Mouse (Mus musculus): Measurements from ENCODE around the gene ccdc198. TPM values are rescaled to one million over a fixed set of nuclear protein-coding genes. Genes with fewer than 3 reads are reported as not detected.
"Not testable (repeated sequence)": the region's sequence is repeated elsewhere in the genome, so short reads cannot be mapped to it uniquely, and the experiment has no call there.

Gene ccdc198
- polyA plus RNA-seq, 1 experiment from 2014 or later: 0.09 TPM

DNA sequence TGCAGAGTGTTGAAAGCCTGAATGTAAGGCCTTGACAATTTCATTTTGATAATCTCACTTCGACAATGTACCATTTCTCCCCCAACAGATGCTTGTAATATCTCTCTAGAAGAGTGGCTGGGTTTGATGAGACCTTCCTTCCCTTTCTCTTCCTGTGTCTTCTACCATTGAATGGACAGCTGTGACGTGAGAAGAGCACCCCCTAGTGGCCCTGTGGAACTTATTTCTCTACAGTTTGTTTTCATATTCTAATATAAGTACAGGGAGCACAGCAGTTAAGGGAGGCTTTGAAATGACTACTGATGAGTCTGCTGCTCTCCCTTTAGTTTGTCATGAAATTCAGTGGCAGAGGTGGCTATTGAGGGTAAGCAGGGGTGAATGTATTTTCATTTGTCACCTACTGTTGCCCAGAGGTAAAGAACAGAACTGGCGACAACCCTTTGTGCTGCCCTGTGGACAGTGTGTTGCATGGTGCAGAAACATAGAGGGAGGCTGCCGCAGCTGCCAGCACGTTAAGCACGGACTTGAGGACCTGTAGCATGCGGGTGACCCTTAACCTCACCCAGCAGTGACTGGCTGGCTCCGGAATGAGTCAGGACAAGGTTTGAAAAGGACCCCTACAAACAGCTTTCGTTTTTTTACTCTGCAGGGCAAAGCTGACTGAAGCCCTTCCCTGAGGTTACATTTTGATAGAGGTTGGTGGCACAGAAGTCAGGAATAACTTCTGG, 10.3 kb downstream of the ccdc198 start:
- Histone ChIP-seq H3K27ac (no peak overlapping the region), H3K27me3 (ENCODE audit: poor library complexity, severe bottlenecking) (no peaks in the 10 kb centered on the region), H3K9me3 (no peaks in the 10 kb centered on the region), H3K36me3 (replicated peaks) (no peaks in the 10 kb centered on the region), H3K4me3 (no peak overlapping the region), H3K4me1 (peaks cover 5% of the 10 kb centered on the region; the same call in 1 of the 2 replicates)
- 49% methylated on average over 9 of the region's 9 CpGs for WGBS
- peak; percentile 49 for DNase-seq (ENCODE audit: extremely low spot score, low spot score)

DNA sequence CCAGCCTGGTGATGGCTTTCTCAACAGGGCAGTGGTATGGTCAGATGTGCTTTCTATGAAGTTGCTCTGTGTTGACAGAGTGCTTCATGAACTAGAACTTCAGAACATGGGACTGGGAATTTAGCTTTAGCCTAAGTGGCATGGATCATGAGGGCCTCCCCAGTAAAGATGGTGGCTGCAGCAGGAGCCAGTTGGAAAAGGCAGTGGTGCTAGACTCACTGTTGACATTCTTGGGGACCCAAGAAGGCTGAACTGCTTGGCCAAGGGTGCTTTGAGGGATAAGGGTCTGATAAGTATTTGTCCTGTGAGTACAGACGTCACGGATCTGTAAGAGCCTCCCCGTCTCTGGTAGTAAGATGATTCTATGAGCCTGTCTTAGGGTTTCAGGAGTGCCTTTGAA, 13.4 kb downstream of the ccdc198 start:
- Histone ChIP-seq H3K36me3 (replicated peaks) (no peaks in the 10 kb centered on the region), H3K9me3 (no peaks in the 10 kb centered on the region), H3K4me3 (no peak overlapping the region), H3K27me3 (ENCODE audit: poor library complexity, severe bottlenecking) (no peaks in the 10 kb centered on the region), H3K27ac (no peak overlapping the region), H3K4me1 (peaks cover 5% of the 10 kb centered on the region; the same call in 1 of the 2 replicates)
- no peak for DNase-seq (ENCODE audit: extremely low spot score, low spot score)
- 96% methylated on average over 3 of the region's 3 CpGs for WGBS

DNA sequence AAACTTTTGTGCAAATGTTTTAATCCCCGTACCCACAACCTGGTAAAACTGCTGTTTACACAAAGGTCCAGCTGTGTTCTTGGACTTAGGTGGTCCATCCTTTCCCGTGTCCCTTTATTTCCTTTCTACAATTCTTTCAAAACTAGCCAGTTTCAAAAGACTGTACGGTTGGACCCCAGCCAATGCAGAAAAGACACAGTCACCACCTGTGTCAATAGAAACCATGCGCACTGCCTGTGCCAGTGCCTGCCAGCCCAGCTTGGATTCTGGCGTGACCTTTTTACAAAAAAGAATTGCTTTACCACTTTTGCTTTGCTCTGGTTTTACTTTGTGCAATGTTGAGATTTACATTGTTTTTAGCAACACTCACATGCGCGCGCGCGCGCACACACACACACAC, 18.3 kb downstream of the ccdc198 start:
- DNase-seq (ENCODE audit: extremely low spot score, low spot score): no peak
- no peak overlapping the region for H3K27ac ChIP-seq
- H3K36me3 ChIP-seq (replicated peaks): no peaks in the 10 kb centered on the region
- no peaks in the 10 kb centered on the region for H3K4me1 ChIP-seq
- no peaks in the 10 kb centered on the region for H3K27me3 ChIP-seq (ENCODE audit: poor library complexity, severe bottlenecking)
- WGBS: 93% methylated on average over 11 of the region's 11 CpGs
- H3K9me3 ChIP-seq: no peaks in the 10 kb centered on the region
- H3K4me3 ChIP-seq: no peak overlapping the region

DNA sequence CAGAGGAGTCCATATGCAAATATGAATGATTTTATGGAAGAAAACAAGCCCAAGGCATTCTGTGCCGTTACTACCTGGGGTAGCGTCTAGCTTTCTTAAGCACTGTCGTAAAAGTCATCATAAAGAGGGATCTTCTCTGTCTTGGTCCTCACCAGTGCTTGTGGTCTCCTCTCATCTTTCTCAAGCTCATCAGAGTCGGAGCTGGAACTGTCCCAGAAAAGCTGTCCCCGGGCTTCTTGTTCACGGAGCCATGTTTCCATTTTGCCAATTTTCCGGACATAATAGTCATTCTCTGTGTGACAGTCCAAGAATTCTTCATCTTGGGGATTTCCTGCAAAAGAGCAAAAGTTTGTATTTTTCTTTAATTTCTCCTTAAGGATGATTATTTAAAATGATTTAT, 18.8 kb downstream of the ccdc198 start:
- DNase-seq (ENCODE audit: extremely low spot score, low spot score): no peak
- Histone ChIP-seq H3K36me3 (replicated peaks) (no peaks in the 10 kb centered on the region), H3K4me3 (no peak overlapping the region), H3K9me3 (no peaks in the 10 kb centered on the region), H3K27ac (no peak overlapping the region), H3K4me1 (no peaks in the 10 kb centered on the region), H3K27me3 (ENCODE audit: poor library complexity, severe bottlenecking) (no peaks in the 10 kb centered on the region)
- WGBS: 92% methylated on average over 7 of the region's 7 CpGs

DNA sequence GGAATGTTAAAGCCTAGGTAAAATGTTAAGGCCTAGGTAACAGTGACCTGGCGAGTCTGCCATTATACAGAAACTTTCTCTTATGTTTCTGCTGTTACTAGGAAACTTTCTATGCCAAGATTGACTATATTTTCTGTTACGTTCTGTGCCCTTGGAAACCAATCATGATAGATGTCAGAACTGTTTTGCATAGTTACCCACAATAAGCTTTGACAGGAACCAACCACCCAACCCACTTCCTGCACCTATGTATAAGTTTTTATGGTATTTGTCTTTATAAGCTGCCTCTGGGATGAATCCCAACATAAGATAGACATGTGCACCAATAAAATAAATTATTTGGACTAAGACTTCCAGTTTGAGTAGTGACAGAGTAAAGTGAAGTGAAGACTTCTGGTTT, 23.5 kb downstream of the ccdc198 start:
- H3K9me3 ChIP-seq: no peaks in the 10 kb centered on the region
- H3K36me3 ChIP-seq (replicated peaks): no peaks in the 10 kb centered on the region
- DNase-seq (ENCODE audit: extremely low spot score, low spot score): no peak
- WGBS: 85% methylated on average over 2 of the region's 2 CpGs
- no peaks in the 10 kb centered on the region for H3K27me3 ChIP-seq (ENCODE audit: poor library complexity, severe bottlenecking)
- no peak overlapping the region for H3K27ac ChIP-seq
- no peak overlapping the region for H3K4me3 ChIP-seq
- no peaks in the 10 kb centered on the region for H3K4me1 ChIP-seq

DNA sequence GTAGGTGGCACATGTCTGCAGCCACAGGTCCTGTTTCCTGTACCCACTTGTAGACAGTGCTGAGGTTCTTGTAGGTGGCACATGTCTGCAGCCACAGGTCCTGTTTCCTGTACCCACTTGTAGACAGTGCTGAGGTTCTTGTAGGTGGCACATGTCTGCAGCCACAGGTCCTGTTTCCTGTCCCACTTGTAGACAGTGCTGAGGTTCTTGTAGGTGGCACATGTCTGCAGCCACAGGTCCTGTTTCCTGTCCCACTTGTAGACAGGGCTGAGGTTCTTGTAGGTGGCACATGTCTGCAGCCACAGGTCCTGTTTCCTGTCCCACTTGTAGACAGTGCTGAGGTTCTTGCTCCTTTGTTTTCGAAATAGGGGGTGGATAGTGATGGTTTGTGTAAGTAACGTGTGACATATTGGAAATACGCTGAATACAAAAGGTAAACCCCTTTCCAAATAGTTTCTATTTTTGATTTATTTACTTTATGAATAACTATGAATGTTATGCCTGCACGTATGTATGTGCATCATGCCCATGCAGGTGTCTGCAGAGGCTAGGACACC, 25.7 kb downstream of the ccdc198 start:
- not testable (repeated sequence) for H3K36me3 ChIP-seq (replicated peaks); DNase-seq (ENCODE audit: extremely low spot score, low spot score); H3K9me3 ChIP-seq; H3K27me3 ChIP-seq (ENCODE audit: poor library complexity, severe bottlenecking); H3K4me1 ChIP-seq; H3K4me3 ChIP-seq; H3K27ac ChIP-seq
- WGBS: 90% methylated on average over 4 of the region's 4 CpGs

DNA sequence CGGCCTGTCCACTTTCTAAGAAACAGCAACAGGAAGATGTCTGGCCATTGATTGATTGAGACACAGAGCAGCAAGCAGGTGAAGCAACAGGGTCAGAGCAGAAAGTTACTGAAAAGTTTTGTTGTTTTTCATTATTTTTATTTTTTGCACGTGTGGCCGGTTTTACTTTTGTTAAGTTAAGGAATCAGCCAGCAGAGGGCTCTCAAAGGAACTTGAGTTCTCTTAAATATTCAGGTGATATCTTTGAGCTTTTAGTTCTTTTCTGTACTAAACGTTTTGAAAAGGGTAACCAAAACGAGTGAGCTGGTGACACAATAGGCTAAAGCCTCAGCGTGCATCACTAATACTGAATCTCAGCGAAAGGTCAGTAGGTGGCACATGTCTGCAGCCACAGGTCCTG, 26.6 kb downstream of the ccdc198 start:
- no peaks in the 10 kb centered on the region for H3K9me3 ChIP-seq
- H3K36me3 ChIP-seq (replicated peaks): no peaks in the 10 kb centered on the region
- no peak overlapping the region for H3K27ac ChIP-seq
- 73% methylated on average over 7 of the region's 7 CpGs for WGBS
- H3K4me3 ChIP-seq: no peak overlapping the region
- no peaks in the 10 kb centered on the region for H3K4me1 ChIP-seq
- DNase-seq (ENCODE audit: extremely low spot score, low spot score): no peak
- no peaks in the 10 kb centered on the region for H3K27me3 ChIP-seq (ENCODE audit: poor library complexity, severe bottlenecking)

DNA sequence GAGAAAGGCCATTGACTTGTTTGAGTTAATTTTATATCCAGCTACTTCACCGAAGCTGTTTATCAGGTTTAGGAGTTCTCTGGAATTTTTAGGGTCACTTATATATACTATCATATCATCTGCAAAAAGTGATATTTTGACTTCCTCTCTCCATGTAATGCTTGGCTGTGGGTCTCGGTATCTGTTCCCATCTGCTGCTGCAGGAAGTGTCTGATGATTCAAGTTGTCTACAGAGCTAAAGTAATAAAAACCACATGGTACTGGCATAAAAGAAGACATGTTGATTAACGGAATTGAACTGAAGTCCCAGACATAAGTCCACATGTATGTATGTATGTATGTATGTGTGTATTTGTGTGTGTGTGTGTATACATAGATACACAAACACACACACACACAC, 35.1 kb downstream of the ccdc198 start:
- H3K27me3 ChIP-seq (ENCODE audit: poor library complexity, severe bottlenecking); H3K36me3 ChIP-seq (replicated peaks); H3K4me1 ChIP-seq; H3K4me3 ChIP-seq; DNase-seq (ENCODE audit: extremely low spot score, low spot score); H3K9me3 ChIP-seq; H3K27ac ChIP-seq: not testable (repeated sequence)
- 89% methylated on average over 3 of the region's 3 CpGs for WGBS

DNA sequence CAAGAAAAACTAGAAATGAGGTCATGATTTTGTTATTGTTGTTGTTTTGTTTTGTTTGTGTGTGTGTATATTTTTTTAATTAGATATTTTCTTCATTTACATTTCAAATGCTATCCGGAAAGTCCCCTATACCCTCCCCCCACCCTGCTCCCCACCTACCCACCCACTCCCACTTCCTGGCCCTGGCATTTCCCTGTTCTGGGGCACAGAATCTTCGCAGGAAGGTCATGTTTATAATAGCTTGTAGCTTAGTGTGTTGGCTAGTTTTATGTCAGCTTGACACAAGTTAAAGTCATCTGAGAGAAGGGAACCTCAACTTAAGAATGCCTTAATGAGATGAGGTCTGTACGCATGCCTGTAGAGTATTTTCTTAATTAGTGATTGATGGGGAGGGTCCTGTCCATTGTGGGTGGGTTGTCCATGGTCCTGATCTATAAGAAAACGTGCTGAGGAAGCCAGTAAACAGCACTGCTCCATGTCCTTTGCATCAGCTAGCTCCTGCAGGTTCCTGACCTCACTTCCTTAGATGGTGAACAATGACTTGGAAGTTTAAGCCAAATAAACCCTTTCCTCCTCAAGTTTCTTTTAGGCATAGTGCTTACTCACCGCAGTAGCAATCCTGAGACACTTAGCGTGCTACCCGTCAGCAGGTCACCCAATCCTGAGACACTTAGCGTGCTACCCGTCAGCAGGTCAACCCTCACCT, 44.0 kb downstream of the ccdc198 start:
- Histone ChIP-seq H3K4me1 (no peaks in the 10 kb centered on the region), H3K4me3 (no peak overlapping the region), H3K9me3 (no peaks in the 10 kb centered on the region), H3K27ac (no peak overlapping the region), H3K36me3 (replicated peaks) (no peaks in the 10 kb centered on the region), H3K27me3 (ENCODE audit: poor library complexity, severe bottlenecking) (no peaks in the 10 kb centered on the region)
- 85% methylated on average over 9 of the region's 9 CpGs for WGBS
- no peak for DNase-seq (ENCODE audit: extremely low spot score, low spot score)

DNA sequence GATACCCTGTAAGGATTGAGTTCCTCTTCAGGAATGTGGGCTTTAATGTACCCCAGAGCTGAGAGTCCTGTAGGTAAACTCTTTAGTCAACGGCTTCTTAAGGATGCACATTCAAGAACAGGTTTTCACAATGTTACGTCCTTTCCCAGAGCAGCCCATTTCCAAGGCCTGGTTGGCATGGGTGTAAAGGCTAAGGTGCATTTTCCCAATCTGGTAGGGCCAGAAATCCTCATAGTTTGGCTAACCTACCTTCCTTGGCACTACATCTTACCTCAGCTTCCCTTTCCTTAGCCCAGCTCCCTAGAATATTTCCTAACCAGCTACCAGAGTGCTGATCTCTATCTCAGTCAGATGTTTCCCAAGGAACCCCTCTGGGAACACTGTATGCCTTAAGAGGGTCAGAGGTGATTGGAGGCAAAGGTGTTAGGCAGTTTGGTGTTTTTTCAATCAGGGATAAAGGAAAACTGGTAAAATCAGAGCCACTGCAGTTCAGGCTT, 48.2 kb downstream of the ccdc198 start:
- WGBS: 96% methylated on average over 2 of the region's 2 CpGs
- no peaks in the 10 kb centered on the region for H3K9me3 ChIP-seq
- no peak for DNase-seq (ENCODE audit: extremely low spot score, low spot score)

DNA sequence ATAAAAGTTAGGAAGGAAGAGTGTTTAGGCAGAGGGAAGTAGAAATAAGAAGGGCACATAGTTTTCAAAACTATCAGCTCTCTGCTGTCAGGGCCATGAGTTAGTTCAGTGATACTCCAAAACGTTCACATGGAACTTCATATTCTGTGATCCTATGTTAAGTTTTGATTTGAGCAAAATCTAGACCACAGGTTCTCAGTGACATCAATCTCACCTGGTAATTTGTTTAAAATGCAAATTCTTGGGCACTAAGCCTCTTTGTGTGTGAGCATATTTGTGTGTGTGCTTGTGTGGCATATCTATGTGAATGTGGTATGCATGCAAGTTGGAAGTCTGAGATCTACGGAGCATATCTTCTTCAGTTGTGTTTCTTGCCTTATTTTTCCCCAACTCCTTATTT, 59.0 kb downstream of the ccdc198 start:
- Histone ChIP-seq H3K36me3 (replicated peaks) (peaks cover 94% of the 10 kb centered on the region), H3K4me1 (no peaks in the 10 kb centered on the region)

More for the DNA sequence above, 48.2 kb downstream of the ccdc198 start:
- Histone ChIP-seq H3K27ac (no peak overlapping the region), H3K4me1 (no peaks in the 10 kb centered on the region), H3K36me3 (replicated peaks) (peaks cover 2% of the 10 kb centered on the region; the same call in 1 of the 2 replicates), H3K4me3 (no peak overlapping the region), H3K27me3 (ENCODE audit: poor library complexity, severe bottlenecking) (no peaks in the 10 kb centered on the region)

DNA sequence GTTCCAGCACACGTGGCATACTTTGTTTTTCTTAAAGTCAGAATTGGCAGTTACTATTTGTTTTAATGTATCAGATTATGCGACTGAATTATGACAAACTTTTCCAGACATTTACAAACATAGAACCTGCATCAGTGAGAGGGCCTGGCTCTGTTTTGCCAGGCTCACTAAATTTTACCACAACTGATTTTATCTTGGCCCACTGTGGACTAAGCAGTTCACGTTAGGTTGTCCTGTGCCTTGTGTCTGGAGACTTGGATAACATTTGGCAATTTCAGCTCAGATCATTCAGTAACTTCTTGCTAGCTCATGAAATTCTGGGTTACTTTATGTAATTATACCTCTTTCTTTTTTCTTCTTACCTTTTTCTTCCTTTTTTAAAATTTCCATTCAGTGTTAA, 65.5 kb downstream of the ccdc198 start:
- peaks cover 67% of the 10 kb centered on the region for H3K36me3 ChIP-seq (replicated peaks)
- H3K27ac ChIP-seq: no peak overlapping the region
- no peak for DNase-seq (ENCODE audit: extremely low spot score, low spot score)
- H3K9me3 ChIP-seq: no peaks in the 10 kb centered on the region
- H3K27me3 ChIP-seq (ENCODE audit: poor library complexity, severe bottlenecking): no peaks in the 10 kb centered on the region
- 87% methylated on average over 3 of the region's 3 CpGs for WGBS
- H3K4me1 ChIP-seq: peaks cover 9% of the 10 kb centered on the region
- H3K4me3 ChIP-seq: no peak overlapping the region

More for the DNA sequence above, 59.0 kb downstream of the ccdc198 start:
- Histone ChIP-seq H3K27me3 (ENCODE audit: poor library complexity, severe bottlenecking) (no peaks in the 10 kb centered on the region), H3K27ac (no peak overlapping the region), H3K9me3 (no peaks in the 10 kb centered on the region), H3K4me3 (no peak overlapping the region)
- no peak for DNase-seq (ENCODE audit: extremely low spot score, low spot score)
- WGBS: 97% methylated on average over 2 of the region's 2 CpGs
